Mouse (Mus musculus) telencephalon, adult 2 months (tissue): Measurements from ENCODE around the gene Krtcap3.
"Not testable (repeated sequence)": the region's sequence is repeated elsewhere in the genome, so short reads cannot be mapped to it uniquely, and the experiment has no call there.

ENCODE experiments used
- DNase-seq: peaks from one replicate; pipeline ENCODE4 v3.0.0-alpha.2; 2011; ENCODE audit warnings: low read depth, low spot score

The Krtcap3 gene

GRCm38 (mm10) chr5:31251541-31252101, at the start of gene Krtcap3:
Gene Krtcap3 (plus strand): TSS chr5:31251691.
- no peak for DNase-seq

GRCm38 (mm10) chr5:31201742-31202590, 49.5 kb upstream of the Krtcap3 start, which contains the start of gene Zfp513:
Gene Zfp513 (minus strand): TSS chr5:31202303.
- peak; percentile 99 for DNase-seq

- no peak for DNase-seq
Measured at GRCm38 (mm10) chr5:31202933-31203332, 48.6 kb upstream of the Krtcap3 start.

GRCm38 (mm10) chr5:31203866-31204265, 47.6 kb upstream of the Krtcap3 start:
- DNase-seq: no peak

- no peak for DNase-seq
Measured at GRCm38 (mm10) chr5:31204421-31204820, 47.1 kb upstream of the Krtcap3 start.

- DNase-seq: not testable (repeated sequence)
Measured at GRCm38 (mm10) chr5:31216554-31216953, 34.9 kb upstream of the Krtcap3 start.

- DNase-seq: no peak
Measured at GRCm38 (mm10) chr5:31218294-31218693, 33.2 kb upstream of the Krtcap3 start.

GRCm38 (mm10) chr5:31219070-31219469, 32.4 kb upstream of the Krtcap3 start:
- DNase-seq: no peak

- no peak for DNase-seq
Measured at GRCm38 (mm10) chr5:31219474-31219873, 32.0 kb upstream of the Krtcap3 start.

GRCm38 (mm10) chr5:31219911-31220447, 31.5 kb upstream of the Krtcap3 start:
- DNase-seq: no peak

- peak; percentile 88 for DNase-seq
Measured at GRCm38 (mm10) chr5:31220448-31221303, 30.8 kb upstream of the Krtcap3 start, which contains the start of gene Ppm1g. Gene Ppm1g (minus strand): TSS chr5:31220687.

- no peak for DNase-seq
Measured at GRCm38 (mm10) chr5:31221304-31221945, 30.1 kb upstream of the Krtcap3 start.

GRCm38 (mm10) chr5:31222696-31223095, 28.8 kb upstream of the Krtcap3 start:
- DNase-seq: no peak

GRCm38 (mm10) chr5:31226641-31227040, 24.9 kb upstream of the Krtcap3 start:
- DNase-seq: no peak

GRCm38 (mm10) chr5:31240637-31241521, 10.6 kb upstream of the Krtcap3 start, which contains the start of the genes Nrbp1 and Gm9970:
Gene Nrbp1 (plus strand): TSS chr5:31240864.
Gene Gm9970 (minus strand): TSS chr5:31241232.
- DNase-seq: peak; percentile 92

- DNase-seq: no peak
Measured at GRCm38 (mm10) chr5:31241522-31242034, 9.9 kb upstream of the Krtcap3 start.

- DNase-seq: no peak
Measured at GRCm38 (mm10) chr5:31242191-31242590, 9.3 kb upstream of the Krtcap3 start.

GRCm38 (mm10) chr5:31250716-31251115, 775 bp upstream of the Krtcap3 start:
- no peak for DNase-seq

- no peak for DNase-seq
Measured at GRCm38 (mm10) chr5:31252151-31252550, 660 bp downstream of the Krtcap3 start.
